Mouse (Mus musculus) embryonic facial prominence, embryonic 10.5 days (tissue): ENCODE measurements around the gene Naa50. TPM values are rescaled to one million over a fixed set of nuclear protein-coding genes. Genes with fewer than 3 reads are reported as not detected.

Experiments
- DNase-seq: peaks from one replicate; pipeline ENCODE4 v3.0.0-alpha.2; 2017; ENCODE audit warnings: low spot score
- H3K27ac ChIP-seq: fragments of 300-500 bp; sonication (generic); replicated peaks from 2 replicates; pipeline ENCODE4 v1.5.1; 2016; ENCODE audit warnings: mild to moderate bottlenecking
- H3K27me3 ChIP-seq: fragments of 300-500 bp; sonication (generic); replicated peaks from 2 replicates; pipeline ENCODE4 v1.6.1; 2016; ENCODE audit warnings: low read depth, mild to moderate bottlenecking; ENCODE audit not compliant: poor library complexity, severe bottlenecking
- H3K36me3 ChIP-seq: fragments of 300-500 bp; sonication (generic); replicated peaks from 2 replicates; pipeline ENCODE4 v1.6.1; 2016; ENCODE audit warnings: mild to moderate bottlenecking, moderate library complexity
- H3K4me1 ChIP-seq: fragments of 300-500 bp; sonication (generic); 2 replicates; pipeline ENCODE4 v1.6.1; 2016
- H3K4me3 ChIP-seq: fragments of 300-500 bp; sonication (generic); 2 replicates; pipeline ENCODE4 v1.5.1; 2016; ENCODE audit warnings: mild to moderate bottlenecking, moderate library complexity
- H3K9me3 ChIP-seq: fragments of 300-500 bp; sonication (generic); 2 replicates; pipeline ENCODE4 v1.6.1; 2016; ENCODE audit warnings: mild to moderate bottlenecking
- WGBS: fragments of 180-500 bp; shearing (Covaris S2); methylation state at CpG from one replicate; pipeline ENCODE4 v1.1.7; 2016; 5-methylcytosine and 5-hydroxymethylcytosine counted together
- polyA plus RNA-seq: library from polyadenylated mRNA; unstranded; fragments of >200 nt; fragmentation: Nextera tagmentation; extraction: Ambion mirVana; gene quantifications from 2 replicates; pipeline ENCODE4 v1.2.1, GENCODE M21; 2016

The Naa50 gene
- polyA plus RNA-seq, 1 experiment from 2014 or later: 133 TPM

- no peak for DNase-seq
- H3K4me1 ChIP-seq: no peaks in the 10 kb centered on the region
- no peak overlapping the region for H3K4me3 ChIP-seq
- H3K9me3 ChIP-seq: no peaks in the 10 kb centered on the region
- 84% methylated on average over 2 of the region's 2 CpGs for WGBS
- H3K27me3 ChIP-seq: no peaks in the 10 kb centered on the region
- H3K36me3 ChIP-seq: no peaks in the 10 kb centered on the region
- no peak overlapping the region for H3K27ac ChIP-seq
Observed at GRCm38 (mm10) chr16:44123786-44124185, 15.8 kb upstream of the Naa50 start.

- Histone ChIP-seq H3K4me3 (no peak overlapping the region), H3K36me3 (no peaks in the 10 kb centered on the region), H3K9me3 (no peaks in the 10 kb centered on the region), H3K4me1 (no peaks in the 10 kb centered on the region), H3K27me3 (no peaks in the 10 kb centered on the region), H3K27ac (no peak overlapping the region)
- WGBS: 83% methylated on average over 1 of the region's 1 CpGs
- DNase-seq: no peak
Observed at GRCm38 (mm10) chr16:44124713-44125112, 14.9 kb upstream of the Naa50 start.

GRCm38 (mm10) chr16:44125436-44125835 lies 14.2 kb upstream of the Naa50 start:
- H3K27ac ChIP-seq: no peak overlapping the region
- WGBS: 84% methylated on average over 2 of the region's 2 CpGs
- H3K4me1 ChIP-seq: no peaks in the 10 kb centered on the region

GRCm38 (mm10) chr16:44126437-44126836 lies 13.2 kb upstream of the Naa50 start:
- Histone ChIP-seq H3K4me3 (no peak overlapping the region), H3K4me1 (no peaks in the 10 kb centered on the region), H3K27ac (no peak overlapping the region), H3K36me3 (no peaks in the 10 kb centered on the region), H3K9me3 (no peaks in the 10 kb centered on the region), H3K27me3 (no peaks in the 10 kb centered on the region)
- WGBS: 88% methylated on average over 4 of the region's 4 CpGs
- DNase-seq: no peak

More at GRCm38 (mm10) chr16:44125436-44125835, 14.2 kb upstream of the Naa50 start:
- Histone ChIP-seq H3K27me3 (no peaks in the 10 kb centered on the region), H3K4me3 (no peak overlapping the region), H3K36me3 (no peaks in the 10 kb centered on the region), H3K9me3 (no peaks in the 10 kb centered on the region)
- DNase-seq: no peak

DNA sequence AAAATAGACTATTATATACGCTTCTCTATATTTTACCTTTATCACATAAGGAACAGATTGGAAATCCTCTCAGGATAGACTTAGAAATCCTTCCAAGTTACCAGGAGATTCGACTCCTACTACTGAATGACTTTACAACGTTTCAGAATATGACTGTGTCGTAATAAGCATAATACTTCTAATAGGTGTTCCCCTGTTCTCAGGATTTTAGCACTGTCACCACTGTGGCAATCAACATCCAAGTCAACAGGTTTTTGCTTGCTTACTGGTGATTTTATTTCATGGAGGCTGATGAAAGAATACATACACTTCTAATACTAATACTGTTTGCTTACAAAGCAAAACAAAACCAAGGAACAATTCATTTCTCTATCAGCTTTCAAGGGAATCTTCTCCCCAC lies 7.3 kb upstream of the Naa50 start:
- Histone ChIP-seq H3K27me3 (no peaks in the 10 kb centered on the region), H3K4me3 (no peak overlapping the region), H3K27ac (no peak overlapping the region), H3K4me1 (no peaks in the 10 kb centered on the region), H3K36me3 (no peaks in the 10 kb centered on the region), H3K9me3 (no peaks in the 10 kb centered on the region)
- 80% methylated on average over 4 of the region's 4 CpGs for WGBS
- no peak for DNase-seq

GRCm38 (mm10) chr16:44133187-44133586 lies 6.4 kb upstream of the Naa50 start:
- no peak overlapping the region for H3K4me3 ChIP-seq
- DNase-seq: no peak
- 86% methylated on average over 3 of the region's 3 CpGs for WGBS
- H3K27ac ChIP-seq: no peak overlapping the region
- no peaks in the 10 kb centered on the region for H3K36me3 ChIP-seq
- H3K9me3 ChIP-seq: no peaks in the 10 kb centered on the region
- H3K4me1 ChIP-seq: peaks cover 9% of the 10 kb centered on the region
- H3K27me3 ChIP-seq: no peaks in the 10 kb centered on the region

DNA sequence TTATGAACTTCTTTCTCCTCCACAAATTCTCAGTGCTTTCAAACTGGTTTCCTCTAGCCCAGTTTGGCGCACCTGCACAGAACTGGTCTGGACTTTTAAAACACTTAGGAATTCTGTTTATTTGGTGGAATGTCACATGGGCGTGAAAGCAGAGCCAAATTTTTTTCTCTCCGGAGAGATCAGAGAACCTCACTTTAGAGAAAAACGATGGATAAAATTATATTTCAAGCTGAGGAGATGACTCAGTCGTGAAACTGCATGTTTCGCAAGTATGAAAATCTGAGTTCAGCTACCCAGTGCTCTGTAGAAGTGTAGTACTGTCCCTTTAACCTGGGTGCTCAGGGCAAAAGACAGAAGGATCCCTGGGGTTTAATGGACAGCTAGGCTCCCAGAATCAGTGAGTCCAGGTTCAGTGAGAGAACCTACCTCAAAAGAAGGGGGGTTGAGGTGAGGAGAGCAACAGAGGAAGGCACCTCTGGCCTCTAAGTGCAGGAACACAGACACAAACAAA lies 3.1 kb upstream of the Naa50 start:
- no peaks in the 10 kb centered on the region for H3K36me3 ChIP-seq
- no peaks in the 10 kb centered on the region for H3K9me3 ChIP-seq
- no peaks in the 10 kb centered on the region for H3K27me3 ChIP-seq
- WGBS: 92% methylated on average over 6 of the region's 6 CpGs
- peaks cover 18% of the 10 kb centered on the region for H3K4me1 ChIP-seq
- no peak overlapping the region for H3K27ac ChIP-seq
- no peak overlapping the region for H3K4me3 ChIP-seq
- no peak for DNase-seq

DNA sequence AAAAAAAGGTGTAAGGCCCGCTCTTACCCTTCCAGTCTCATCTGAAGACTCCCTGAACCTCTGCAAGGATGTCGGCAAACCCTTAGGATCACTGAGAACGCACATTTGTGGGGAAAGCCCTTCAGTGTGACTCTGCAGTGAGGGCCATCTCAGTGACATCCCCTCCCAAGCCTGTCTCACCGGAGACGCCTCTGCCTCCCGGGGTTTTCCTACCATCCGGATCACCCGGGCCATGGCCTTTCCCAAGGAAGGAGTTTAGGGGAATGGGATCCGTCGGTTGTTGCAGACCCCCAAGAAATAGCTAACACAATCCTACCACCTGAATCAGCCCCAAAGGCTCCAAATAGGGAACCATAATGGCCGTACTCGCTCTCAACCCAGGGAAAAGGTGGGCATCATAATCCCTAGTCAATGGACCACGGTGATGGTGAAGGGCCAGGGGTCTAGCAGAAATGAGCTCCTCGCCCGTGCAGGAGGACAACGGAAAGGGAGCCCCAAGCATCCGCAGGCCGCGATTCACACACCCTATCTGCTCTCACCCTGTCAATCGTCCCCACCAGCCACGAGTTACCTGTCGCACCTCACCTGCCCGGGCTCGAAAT lies 1.2 kb upstream of the Naa50 start:
- DNase-seq: no peak
- Histone ChIP-seq H3K27me3 (no peaks in the 10 kb centered on the region), H3K4me3 (peak overlapping the region; percentile 98), H3K27ac (peak overlapping the region; percentile 98), H3K36me3 (no peaks in the 10 kb centered on the region), H3K4me1 (peaks cover 19% of the 10 kb centered on the region), H3K9me3 (no peaks in the 10 kb centered on the region)
- 2% methylated on average over 24 of the region's 24 CpGs for WGBS

DNA sequence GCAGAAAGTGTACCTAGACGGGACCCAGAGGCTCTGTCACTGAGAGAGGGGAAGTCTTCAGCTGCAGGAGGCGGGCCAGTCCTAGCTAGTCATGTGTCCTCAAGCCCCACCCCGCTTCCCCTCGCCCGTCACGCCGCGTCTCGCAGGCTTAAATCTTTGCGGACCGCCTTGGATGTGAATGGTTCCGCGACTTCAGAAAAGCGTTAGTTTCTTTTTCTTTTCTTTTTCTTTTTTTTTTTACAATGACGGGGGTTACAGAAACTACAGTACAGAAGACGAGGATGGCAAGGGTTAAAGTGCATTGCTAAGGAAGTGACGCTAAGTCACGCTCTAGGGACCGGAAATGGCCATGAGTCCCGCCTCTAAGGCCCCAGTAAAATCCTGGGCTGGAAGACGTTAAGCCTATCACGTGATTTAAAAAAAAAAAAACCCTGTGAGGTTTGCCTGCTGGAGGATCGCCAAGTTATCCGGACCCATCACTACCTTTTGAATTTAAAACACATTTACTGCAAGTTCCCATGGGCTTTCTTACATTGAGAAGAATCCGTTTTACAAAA lies 573 bp upstream of the Naa50 start:
- WGBS: under 1% methylated on average over 25 of the region's 25 CpGs

GRCm38 (mm10) chr16:44140186-44140787 lies 657 bp downstream of the Naa50 start:
- H3K36me3 ChIP-seq: 0 out of 2 replicates have a peak, but pooled peaks cover 1% of the 10 kb centered on the region
- H3K9me3 ChIP-seq: no peaks in the 10 kb centered on the region
- under 1% methylated on average over 44 of the region's 44 CpGs for WGBS
- peaks cover 19% of the 10 kb centered on the region for H3K4me1 ChIP-seq
- peak overlapping the region; percentile 98 for H3K27ac ChIP-seq
- H3K27me3 ChIP-seq: no peaks in the 10 kb centered on the region
- H3K4me3 ChIP-seq: peak overlapping the region; percentile 98
- DNase-seq: peak; percentile 80

More for the DNA sequence above, 573 bp upstream of the Naa50 start:
- H3K27me3 ChIP-seq: no peaks in the 10 kb centered on the region
- no peaks in the 10 kb centered on the region for H3K36me3 ChIP-seq
- peak overlapping the region; percentile 98 for H3K4me3 ChIP-seq
- no peaks in the 10 kb centered on the region for H3K9me3 ChIP-seq
- H3K27ac ChIP-seq: peak overlapping the region; percentile 98
- peak; percentile 85 for DNase-seq
- H3K4me1 ChIP-seq: peaks cover 19% of the 10 kb centered on the region

DNA sequence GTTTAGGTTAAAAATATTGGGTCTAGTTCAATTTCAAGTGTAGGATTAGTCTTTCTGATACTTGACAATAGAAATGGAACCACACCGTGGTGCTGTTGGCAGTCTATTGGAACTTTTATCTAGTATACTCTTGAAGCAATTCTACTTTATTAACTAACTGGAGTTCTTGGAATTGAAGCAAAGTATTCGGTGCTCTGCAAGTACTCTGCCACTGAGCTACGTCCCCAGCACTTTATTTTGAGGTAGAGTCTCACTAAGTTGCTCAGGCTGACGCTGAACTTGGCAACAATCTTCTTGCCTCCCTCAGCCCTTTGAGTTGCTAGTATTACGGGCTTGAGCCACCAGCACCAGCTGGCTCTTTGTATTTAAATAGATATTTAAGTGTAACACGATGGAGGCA lies 1.9 kb downstream of the Naa50 start:
- Histone ChIP-seq H3K27me3 (no peaks in the 10 kb centered on the region), H3K27ac (no peak overlapping the region), H3K4me3 (peak overlapping the region; percentile 98), H3K36me3 (peaks cover 6% of the 10 kb centered on the region; the same call in 1 of the 2 replicates), H3K9me3 (no peaks in the 10 kb centered on the region), H3K4me1 (peaks cover 19% of the 10 kb centered on the region)
- DNase-seq: no peak
- WGBS: 75% methylated on average over 6 of the region's 6 CpGs

- H3K4me3 ChIP-seq: no peak overlapping the region
- DNase-seq: no peak
- H3K36me3 ChIP-seq: peaks cover 6% of the 10 kb centered on the region; the same call in 1 of the 2 replicates
- no peaks in the 10 kb centered on the region for H3K4me1 ChIP-seq
- H3K27me3 ChIP-seq: no peaks in the 10 kb centered on the region
- no peaks in the 10 kb centered on the region for H3K9me3 ChIP-seq
- H3K27ac ChIP-seq: no peak overlapping the region
- whole genome bisulfite sequencing: 100% methylated on average over 1 of the region's 1 CpGs
Observed at GRCm38 (mm10) chr16:44149002-44149767, 9.6 kb downstream of the Naa50 start.
